Mouse (Mus musculus): Measurements from ENCODE around the gene Cd40. TPM values are rescaled to one million over a fixed set of nuclear protein-coding genes. Genes with fewer than 3 reads are reported as not detected.

Cd40 gene
- 7.2 and 8.1 TPM in 2 replicates for polyA plus RNA-seq (2016; fragmentation: Nextera tagmentation; extraction: Ambion mirVana)

GRCm38 (mm10) chr2:165054888-165055852 is at the start of gene Cd40:
Gene Cd40 (plus strand): TSS chr2:165055627.
- H3K27ac ChIP-seq = peak within 1 kb of the TSS; percentile 81
- peak; percentile 74 for DNase-seq (ENCODE audit: low spot score)
- WGBS = 13% methylated on average over 25 of the region's 25 CpGs
- peaks cover 45% of the 10 kb centered on the region for H3K4me1 ChIP-seq (replicated peaks)
- H3K27me3 ChIP-seq (ENCODE audit: insufficient read depth, poor library complexity, severe bottlenecking) = peaks cover 24% of the 10 kb centered on the region
- peak within 1 kb of the TSS; percentile 49 for H3K4me3 ChIP-seq
- no peaks in the 10 kb centered on the region for H3K36me3 ChIP-seq
- H3K9me3 ChIP-seq = peaks cover 7% of the 10 kb centered on the region; the same call in 1 of the 2 replicates

- Histone ChIP-seq H3K4me3 (no peak overlapping the region), H3K27me3 (ENCODE audit: insufficient read depth, poor library complexity, severe bottlenecking) (no peaks in the 10 kb centered on the region), H3K36me3 (peaks cover 100% of the 10 kb centered on the region), H3K27ac (no peak overlapping the region), H3K4me1 (replicated peaks) (no peaks in the 10 kb centered on the region), H3K9me3 (no peaks in the 10 kb centered on the region)
- no peak for DNase-seq (ENCODE audit: low spot score)
- WGBS = 93% methylated on average over 4 of the region's 4 CpGs
Observed at GRCm38 (mm10) chr2:165006813-165007212, 48.6 kb upstream of the Cd40 start.

- Histone ChIP-seq H3K27me3 (ENCODE audit: insufficient read depth, poor library complexity, severe bottlenecking) (no peaks in the 10 kb centered on the region), H3K27ac (no peak overlapping the region), H3K4me1 (replicated peaks) (no peaks in the 10 kb centered on the region), H3K36me3 (peaks cover 100% of the 10 kb centered on the region), H3K9me3 (no peaks in the 10 kb centered on the region), H3K4me3 (no peak overlapping the region)
- 96% methylated on average over 1 of the region's 1 CpGs for WGBS
- DNase-seq (ENCODE audit: low spot score) = no peak
Observed at GRCm38 (mm10) chr2:165007986-165008385, 47.4 kb upstream of the Cd40 start.

- no peak for DNase-seq (ENCODE audit: low spot score)
- Histone ChIP-seq H3K4me1 (replicated peaks) (no peaks in the 10 kb centered on the region), H3K27ac (no peak overlapping the region), H3K4me3 (no peak overlapping the region), H3K36me3 (peaks cover 99% of the 10 kb centered on the region), H3K27me3 (ENCODE audit: insufficient read depth, poor library complexity, severe bottlenecking) (no peaks in the 10 kb centered on the region), H3K9me3 (no peaks in the 10 kb centered on the region)
- 96% methylated on average over 14 of the region's 14 CpGs for WGBS
Observed at GRCm38 (mm10) chr2:165009161-165009560, 46.3 kb upstream of the Cd40 start.

- 97% methylated on average over 2 of the region's 2 CpGs for WGBS
- H3K27ac ChIP-seq = no peak overlapping the region
- no peaks in the 10 kb centered on the region for H3K9me3 ChIP-seq
- no peak for DNase-seq (ENCODE audit: low spot score)
- peaks cover 99% of the 10 kb centered on the region for H3K36me3 ChIP-seq
- no peaks in the 10 kb centered on the region for H3K27me3 ChIP-seq (ENCODE audit: insufficient read depth, poor library complexity, severe bottlenecking)
- H3K4me1 ChIP-seq (replicated peaks) = no peaks in the 10 kb centered on the region
- no peak overlapping the region for H3K4me3 ChIP-seq
Observed at GRCm38 (mm10) chr2:165009581-165009980, 45.8 kb upstream of the Cd40 start.

GRCm38 (mm10) chr2:165010351-165010750 is 45.1 kb upstream of the Cd40 start:
- H3K36me3 ChIP-seq = peaks cover 92% of the 10 kb centered on the region
- H3K27ac ChIP-seq = no peak overlapping the region
- H3K4me1 ChIP-seq (replicated peaks) = no peaks in the 10 kb centered on the region
- H3K27me3 ChIP-seq (ENCODE audit: insufficient read depth, poor library complexity, severe bottlenecking) = no peaks in the 10 kb centered on the region
- 92% methylated on average over 10 of the region's 10 CpGs for WGBS
- DNase-seq (ENCODE audit: low spot score) = no peak
- H3K9me3 ChIP-seq = no peaks in the 10 kb centered on the region
- H3K4me3 ChIP-seq = no peak overlapping the region

DNA sequence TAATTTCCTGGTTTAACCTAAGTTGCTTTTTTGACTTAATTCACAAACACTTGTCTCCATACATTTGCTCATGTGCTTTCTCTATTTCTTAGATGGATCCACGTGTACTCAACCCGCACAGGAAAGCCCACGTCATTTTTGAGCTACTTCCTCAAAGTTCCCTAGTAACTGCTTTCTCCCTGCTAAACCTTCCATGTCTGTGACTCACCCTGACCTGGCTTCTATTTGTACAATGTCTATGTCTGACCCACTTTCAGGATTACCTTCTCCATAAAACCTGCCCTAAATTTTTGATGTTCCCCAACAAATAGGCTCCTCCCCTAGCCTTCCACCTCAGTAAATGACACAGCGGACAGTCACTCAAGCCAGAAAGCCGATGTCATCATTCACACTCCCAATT is 40.5 kb upstream of the Cd40 start:
- peaks cover 87% of the 10 kb centered on the region for H3K36me3 ChIP-seq
- no peak overlapping the region for H3K27ac ChIP-seq
- DNase-seq (ENCODE audit: low spot score) = no peak
- H3K4me3 ChIP-seq = no peak overlapping the region
- no peaks in the 10 kb centered on the region for H3K27me3 ChIP-seq (ENCODE audit: insufficient read depth, poor library complexity, severe bottlenecking)
- no peaks in the 10 kb centered on the region for H3K4me1 ChIP-seq (replicated peaks)
- no peaks in the 10 kb centered on the region for H3K9me3 ChIP-seq
- 98% methylated on average over 5 of the region's 5 CpGs for WGBS

DNA sequence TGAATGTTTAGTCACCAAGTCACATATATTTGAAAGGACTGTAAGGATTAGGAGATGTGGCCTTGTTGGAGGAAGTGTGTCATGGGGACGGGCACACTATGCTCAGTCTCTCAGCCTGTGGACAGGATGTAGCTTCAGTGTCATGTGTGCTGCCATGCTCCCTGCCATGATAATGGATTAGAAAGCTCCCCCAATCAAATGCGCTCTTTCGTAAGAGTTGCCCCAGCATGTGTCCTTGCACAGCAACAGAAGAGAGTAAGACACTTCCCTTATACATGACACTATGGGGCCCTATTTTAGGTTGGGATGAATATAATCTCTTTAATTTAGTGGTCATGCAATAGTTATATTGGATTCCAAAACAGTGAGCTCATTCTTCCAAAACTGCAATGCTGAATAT is 34.9 kb upstream of the Cd40 start:
- Histone ChIP-seq H3K36me3 (peaks cover 72% of the 10 kb centered on the region), H3K4me3 (no peak overlapping the region), H3K4me1 (replicated peaks) (no peaks in the 10 kb centered on the region), H3K27ac (no peak overlapping the region), H3K9me3 (no peaks in the 10 kb centered on the region), H3K27me3 (ENCODE audit: insufficient read depth, poor library complexity, severe bottlenecking) (no peaks in the 10 kb centered on the region)
- WGBS = 82% methylated on average over 3 of the region's 3 CpGs
- no peak for DNase-seq (ENCODE audit: low spot score)

DNA sequence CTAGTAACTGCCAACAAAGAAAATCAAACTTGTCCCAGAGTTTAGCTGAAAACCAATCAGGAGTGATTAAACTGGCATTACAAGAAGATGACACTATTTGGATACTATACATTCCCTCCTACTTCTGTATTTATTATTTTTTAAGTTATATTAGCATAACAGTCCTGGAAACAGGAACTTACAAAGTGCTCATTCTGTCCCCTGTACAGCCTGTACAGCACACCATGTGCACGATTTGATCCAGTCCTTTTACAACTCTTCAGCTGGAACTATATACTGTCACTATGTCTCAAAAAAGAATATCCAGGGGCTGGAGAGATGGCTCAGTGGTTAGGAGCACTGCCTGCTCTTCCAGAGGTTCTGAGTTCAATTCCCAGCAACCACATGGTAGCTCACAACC is 28.3 kb upstream of the Cd40 start:
- no peak for DNase-seq (ENCODE audit: low spot score)
- Histone ChIP-seq H3K27me3 (ENCODE audit: insufficient read depth, poor library complexity, severe bottlenecking) (no peaks in the 10 kb centered on the region), H3K4me3 (no peak overlapping the region), H3K4me1 (replicated peaks) (peaks cover 13% of the 10 kb centered on the region), H3K27ac (no peak overlapping the region), H3K36me3 (peaks cover 24% of the 10 kb centered on the region), H3K9me3 (no peaks in the 10 kb centered on the region)
- WGBS = 84% methylated on average over 1 of the region's 1 CpGs

- DNase-seq (ENCODE audit: low spot score) = no peak
- WGBS = 64% methylated on average over 3 of the region's 3 CpGs
Observed at GRCm38 (mm10) chr2:165032533-165032932, 22.9 kb upstream of the Cd40 start.

GRCm38 (mm10) chr2:165033306-165033705 is 22.1 kb upstream of the Cd40 start:
- H3K27ac ChIP-seq = peak overlapping the region; percentile 98
- WGBS = 59% methylated on average over 6 of the region's 6 CpGs

More at GRCm38 (mm10) chr2:165032533-165032932, 22.9 kb upstream of the Cd40 start:
- Histone ChIP-seq H3K4me3 (peak overlapping the region; percentile 92), H3K36me3 (peaks cover 10% of the 10 kb centered on the region; the same call in 1 of the 2 replicates), H3K4me1 (replicated peaks) (peaks cover 42% of the 10 kb centered on the region), H3K27ac (no peak overlapping the region), H3K27me3 (ENCODE audit: insufficient read depth, poor library complexity, severe bottlenecking) (no peaks in the 10 kb centered on the region), H3K9me3 (no peaks in the 10 kb centered on the region)

GRCm38 (mm10) chr2:165034131-165035057 is 21.0 kb upstream of the Cd40 start, which contains the start of gene Ncoa5:
Gene Ncoa5 (minus strand): TSS chr2:165034867.
- H3K4me1 ChIP-seq (replicated peaks) = peaks cover 42% of the 10 kb centered on the region
- WGBS = under 1% methylated on average over 111 of the region's 111 CpGs
- H3K27ac ChIP-seq = peak within 1 kb of the TSS; percentile 98
- peak within 1 kb of the TSS; percentile 92 for H3K4me3 ChIP-seq
- H3K36me3 ChIP-seq = peaks cover 10% of the 10 kb centered on the region; the same call in 1 of the 2 replicates
- H3K9me3 ChIP-seq = no peaks in the 10 kb centered on the region
- no peaks in the 10 kb centered on the region for H3K27me3 ChIP-seq (ENCODE audit: insufficient read depth, poor library complexity, severe bottlenecking)
- peak; percentile 99 for DNase-seq (ENCODE audit: low spot score)

More at GRCm38 (mm10) chr2:165033306-165033705, 22.1 kb upstream of the Cd40 start:
- H3K9me3 ChIP-seq = no peaks in the 10 kb centered on the region
- DNase-seq (ENCODE audit: low spot score) = no peak
- peak overlapping the region; percentile 92 for H3K4me3 ChIP-seq
- H3K4me1 ChIP-seq (replicated peaks) = peaks cover 42% of the 10 kb centered on the region
- peaks cover 10% of the 10 kb centered on the region; the same call in 1 of the 2 replicates for H3K36me3 ChIP-seq
- H3K27me3 ChIP-seq (ENCODE audit: insufficient read depth, poor library complexity, severe bottlenecking) = no peaks in the 10 kb centered on the region

Data from hindbrain, embryonic 10.5 days (tissue).